Mouse (Mus musculus): ENCODE results near the gene Rbm47. TPM values are rescaled to one million over a fixed set of nuclear protein-coding genes. Genes with fewer than 3 reads are reported as not detected.
A peak's percentile ranks its signal among the peaks of the same experiment; 100 is the strongest.

Rbm47 gene
- polyA plus RNA-seq, 2 experiments from 2014 or later, result 0.42 to 1.2 TPM

GRCm38 (mm10) chr5:66156431-66156962, 16.4 kb downstream of the Rbm47 start:
- no peak for ATAC-seq

- ATAC-seq, result no peak
Observed at GRCm38 (mm10) chr5:66154616-66155015, 18.3 kb downstream of the Rbm47 start.

GRCm38 (mm10) chr5:66153486-66153885, 19.4 kb downstream of the Rbm47 start:
- ATAC-seq, result no peak

- ATAC-seq, result peak; percentile 69
Observed at GRCm38 (mm10) chr5:66151301-66152188, 21.4 kb downstream of the Rbm47 start.

- no peak for ATAC-seq
Observed at GRCm38 (mm10) chr5:66150706-66151300, 22.1 kb downstream of the Rbm47 start.

GRCm38 (mm10) chr5:66150106-66150705, 22.7 kb downstream of the Rbm47 start:
- ATAC-seq, result peak; percentile 29

- no peak for ATAC-seq
Observed at GRCm38 (mm10) chr5:66149571-66149970, 23.3 kb downstream of the Rbm47 start.

- no peak for ATAC-seq
Observed at GRCm38 (mm10) chr5:66149111-66149510, 23.8 kb downstream of the Rbm47 start.

GRCm38 (mm10) chr5:66147313-66147712, 25.6 kb downstream of the Rbm47 start:
- ATAC-seq, result no peak

- no peak for ATAC-seq
Observed at GRCm38 (mm10) chr5:66145583-66145982, 27.3 kb downstream of the Rbm47 start.

GRCm38 (mm10) chr5:66143093-66144032, 29.6 kb downstream of the Rbm47 start:
- ATAC-seq, result no peak

- no peak for ATAC-seq
Observed at GRCm38 (mm10) chr5:66141474-66141873, 31.4 kb downstream of the Rbm47 start.

- ATAC-seq, result no peak
Observed at GRCm38 (mm10) chr5:66139634-66140295, 33.2 kb downstream of the Rbm47 start.

GRCm38 (mm10) chr5:66139171-66139570, 33.7 kb downstream of the Rbm47 start:
- ATAC-seq, result no peak

GRCm38 (mm10) chr5:66138597-66138996, 34.3 kb downstream of the Rbm47 start:
- ATAC-seq, result no peak

- ATAC-seq, result no peak
Observed at GRCm38 (mm10) chr5:66137250-66137649, 35.7 kb downstream of the Rbm47 start.

- no peak for ATAC-seq
Observed at GRCm38 (mm10) chr5:66135853-66136210, 37.1 kb downstream of the Rbm47 start.

GRCm38 (mm10) chr5:66135161-66135852, 37.6 kb downstream of the Rbm47 start:
- ATAC-seq, result no peak

GRCm38 (mm10) chr5:66134578-66134977, 38.3 kb downstream of the Rbm47 start:
- no peak for ATAC-seq

GRCm38 (mm10) chr5:66128948-66129347, 44.0 kb downstream of the Rbm47 start:
- ATAC-seq, result no peak

- ATAC-seq, result no peak
Observed at GRCm38 (mm10) chr5:66125418-66125817, 47.5 kb downstream of the Rbm47 start.

Data from activated CD4-positive, CD25-positive, alpha-beta regulatory T cell, adult 4 months (primary cell).